Mouse (Mus musculus): Measurements from ENCODE around the gene Rmdn3.
A peak's percentile ranks its signal among the peaks of the same experiment; 100 is the strongest.

The Rmdn3 gene

DNA sequence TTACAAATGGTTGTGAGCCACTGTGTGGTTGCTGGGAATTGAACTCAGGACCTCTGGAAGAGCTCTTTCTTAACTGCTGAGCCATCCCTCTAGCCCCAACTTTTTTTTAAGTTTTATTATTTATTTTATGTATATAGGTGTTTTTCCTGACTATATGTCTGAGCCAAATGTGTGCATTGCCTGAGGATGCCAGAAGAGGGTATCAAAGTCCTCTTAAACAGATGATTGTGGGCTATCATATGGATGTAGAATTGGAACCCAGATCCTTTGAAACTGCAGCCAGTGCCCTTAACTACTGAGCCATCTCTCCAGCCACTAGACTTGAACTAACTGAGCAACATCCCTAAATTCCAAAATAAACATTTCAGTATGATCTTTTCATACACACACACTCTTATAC, 55.3 kb downstream of the Rmdn3 start:
- peak; percentile 21 for DNase-seq (ENCODE audit: low read depth, low spot score)
